Mouse (Mus musculus): ENCODE results near the gene Tmem167b. TPM values are rescaled to one million over a fixed set of nuclear protein-coding genes. Genes with fewer than 3 reads are reported as not detected.
"Not testable (repeated sequence)": the region's sequence is repeated elsewhere in the genome, so short reads cannot be mapped to it uniquely, and the experiment has no call there.

The Tmem167b gene
- polyA plus RNA-seq, 1 experiment from 2014 or later = 29.7 TPM

- not testable (repeated sequence) for ATAC-seq (replicated peaks; ENCODE audit: insufficient number of reproducible peaks, insufficient read depth, low FRiP score, low read depth); H3K4me2 ChIP-seq; H3K4me3 ChIP-seq; H3K36me3 ChIP-seq; H3K9ac ChIP-seq; H3K9me3 ChIP-seq (replicated peaks); H3K4me1 ChIP-seq (replicated peaks); H3K27me3 ChIP-seq; H3K27ac ChIP-seq
- WGBS = 42% methylated on average over 3 of the region's 3 CpGs
Measured at GRCm38 (mm10) chr3:108569636-108570035, 7.4 kb upstream of the Tmem167b start.

- no peak overlapping the region for H3K4me3 ChIP-seq
- no peak for ATAC-seq (replicated peaks; ENCODE audit: insufficient number of reproducible peaks, insufficient read depth, low FRiP score, low read depth)
- no peaks in the 10 kb centered on the region for H3K9me3 ChIP-seq (replicated peaks)
- H3K9ac ChIP-seq = no peak overlapping the region
- no peaks in the 10 kb centered on the region for H3K36me3 ChIP-seq
- H3K4me2 ChIP-seq = no peak overlapping the region
- H3K4me1 ChIP-seq (replicated peaks) = peaks cover 9% of the 10 kb centered on the region
- H3K27me3 ChIP-seq = peaks cover 9% of the 10 kb centered on the region
- WGBS = 57% methylated on average over 15 of the region's 15 CpGs
- no peak overlapping the region for H3K27ac ChIP-seq
Measured at GRCm38 (mm10) chr3:108567990-108568877, 6.0 kb upstream of the Tmem167b start.

GRCm38 (mm10) chr3:108563309-108563708 lies 1.0 kb upstream of the Tmem167b start:
- Histone ChIP-seq H3K4me1 (replicated peaks) (peaks cover 17% of the 10 kb centered on the region), H3K4me2 (peak overlapping the region; percentile 76), H3K36me3 (peaks cover 18% of the 10 kb centered on the region), H3K9ac (peak overlapping the region; percentile 43), H3K27me3 (0 out of 2 replicates have a peak, but pooled peaks cover 7% of the 10 kb centered on the region), H3K9me3 (replicated peaks) (no peaks in the 10 kb centered on the region), H3K27ac (peak overlapping the region; percentile 95), H3K4me3 (peak overlapping the region; percentile 93)
- 4% methylated on average over 4 of the region's 4 CpGs for WGBS
- no peak for ATAC-seq (replicated peaks; ENCODE audit: insufficient number of reproducible peaks, insufficient read depth, low FRiP score, low read depth)

- WGBS = 8% methylated on average over 15 of the region's 15 CpGs
- Histone ChIP-seq H3K36me3 (peaks cover 23% of the 10 kb centered on the region), H3K4me2 (peak overlapping the region; percentile 76), H3K27ac (peak overlapping the region; percentile 95), H3K4me3 (peak overlapping the region; percentile 93), H3K9me3 (replicated peaks) (no peaks in the 10 kb centered on the region), H3K4me1 (replicated peaks) (peaks cover 17% of the 10 kb centered on the region), H3K27me3 (0 out of 2 replicates have a peak, but pooled peaks cover 4% of the 10 kb centered on the region), H3K9ac (peak overlapping the region; percentile 43)
- ATAC-seq (replicated peaks; ENCODE audit: insufficient number of reproducible peaks, insufficient read depth, low FRiP score, low read depth) = peak; percentile 57
Measured at GRCm38 (mm10) chr3:108562777-108563271, 558 bp upstream of the Tmem167b start.

GRCm38 (mm10) chr3:108557888-108558287 lies 4.4 kb downstream of the Tmem167b start:
- Histone ChIP-seq H3K27ac (no peak overlapping the region), H3K4me3 (no peak overlapping the region), H3K4me1 (replicated peaks) (peaks cover 10% of the 10 kb centered on the region), H3K9ac (no peak overlapping the region), H3K9me3 (replicated peaks) (no peaks in the 10 kb centered on the region), H3K4me2 (no peak overlapping the region), H3K27me3 (no peaks in the 10 kb centered on the region), H3K36me3 (peaks cover 32% of the 10 kb centered on the region)
- no peak for ATAC-seq (replicated peaks; ENCODE audit: insufficient number of reproducible peaks, insufficient read depth, low FRiP score, low read depth)
- WGBS = 92% methylated on average over 4 of the region's 4 CpGs

GRCm38 (mm10) chr3:108554587-108555312 lies 7.5 kb downstream of the Tmem167b start:
- H3K4me3 ChIP-seq = peak overlapping the region; percentile 92
- WGBS = 18% methylated on average over 22 of the region's 22 CpGs

GRCm38 (mm10) chr3:108554111-108554561 lies 8.1 kb downstream of the Tmem167b start:
- no peaks in the 10 kb centered on the region for H3K27me3 ChIP-seq
- ATAC-seq (replicated peaks; ENCODE audit: insufficient number of reproducible peaks, insufficient read depth, low FRiP score, low read depth) = peak; percentile 79
- H3K9ac ChIP-seq = peak overlapping the region; percentile 91
- no peaks in the 10 kb centered on the region for H3K4me1 ChIP-seq (replicated peaks)
- peak overlapping the region; percentile 88 for H3K4me2 ChIP-seq
- WGBS = under 1% methylated on average over 40 of the region's 42 CpGs
- H3K9me3 ChIP-seq (replicated peaks) = no peaks in the 10 kb centered on the region
- H3K4me3 ChIP-seq = peak overlapping the region; percentile 92
- H3K36me3 ChIP-seq = peaks cover 22% of the 10 kb centered on the region
- peak overlapping the region; percentile 81 for H3K27ac ChIP-seq

More at GRCm38 (mm10) chr3:108554587-108555312, 7.5 kb downstream of the Tmem167b start:
- Histone ChIP-seq H3K27ac (peak overlapping the region; percentile 81), H3K4me2 (peak overlapping the region; percentile 88), H3K27me3 (no peaks in the 10 kb centered on the region), H3K4me1 (replicated peaks) (no peaks in the 10 kb centered on the region), H3K9ac (peak overlapping the region; percentile 91), H3K9me3 (replicated peaks) (no peaks in the 10 kb centered on the region), H3K36me3 (peaks cover 26% of the 10 kb centered on the region)
- peak; percentile 93 for ATAC-seq (replicated peaks; ENCODE audit: insufficient number of reproducible peaks, insufficient read depth, low FRiP score, low read depth)

- no peak overlapping the region for H3K4me2 ChIP-seq
- WGBS = 79% methylated on average over 11 of the region's 11 CpGs
- H3K4me3 ChIP-seq = no peak overlapping the region
- ATAC-seq (replicated peaks; ENCODE audit: insufficient number of reproducible peaks, insufficient read depth, low FRiP score, low read depth) = no peak
- peaks cover 2% of the 10 kb centered on the region; the same call in 1 of the 2 replicates for H3K27me3 ChIP-seq
- H3K4me1 ChIP-seq (replicated peaks) = 0 out of 2 replicates have a peak, but pooled peaks cover 3% of the 10 kb centered on the region
- H3K9ac ChIP-seq = no peak overlapping the region
- no peak overlapping the region for H3K27ac ChIP-seq
- no peaks in the 10 kb centered on the region for H3K36me3 ChIP-seq
- H3K9me3 ChIP-seq (replicated peaks) = no peaks in the 10 kb centered on the region
Measured at GRCm38 (mm10) chr3:108542299-108542698, 20.0 kb downstream of the Tmem167b start.

GRCm38 (mm10) chr3:108537303-108537702 lies 25.0 kb downstream of the Tmem167b start:
- Histone ChIP-seq H3K4me2 (peak overlapping the region; percentile 82), H3K4me3 (peak overlapping the region; percentile 8; the same call in 1 of the 2 replicates), H3K9me3 (replicated peaks) (no peaks in the 10 kb centered on the region), H3K36me3 (no peaks in the 10 kb centered on the region), H3K9ac (no peak overlapping the region), H3K4me1 (replicated peaks) (peaks cover 27% of the 10 kb centered on the region), H3K27ac (no peak overlapping the region), H3K27me3 (peaks cover 17% of the 10 kb centered on the region)
- ATAC-seq (replicated peaks; ENCODE audit: insufficient number of reproducible peaks, insufficient read depth, low FRiP score, low read depth) = 0 out of 2 replicates have a peak, but pooled peaks have one; percentile 47
- 5% methylated on average over 17 of the region's 17 CpGs for WGBS

- H3K9me3 ChIP-seq (replicated peaks) = no peaks in the 10 kb centered on the region
- H3K4me3 ChIP-seq = peak within 1 kb of the TSS; percentile 46
- H3K27ac ChIP-seq = no peak within 1 kb of the TSS
- peaks cover 17% of the 10 kb centered on the region for H3K27me3 ChIP-seq
- ATAC-seq (replicated peaks; ENCODE audit: insufficient number of reproducible peaks, insufficient read depth, low FRiP score, low read depth) = peak; percentile 50; the same call in 1 of the 2 replicates
- no peaks in the 10 kb centered on the region for H3K36me3 ChIP-seq
- peak within 1 kb of the TSS; percentile 82 for H3K4me2 ChIP-seq
- H3K4me1 ChIP-seq (replicated peaks) = peaks cover 27% of the 10 kb centered on the region
- WGBS = 2% methylated on average over 35 of the region's 35 CpGs
- 0 out of 2 replicates have a peak within 1 kb of the TSS, but pooled peaks have one; percentile 3 for H3K9ac ChIP-seq
Measured at GRCm38 (mm10) chr3:108536517-108537260, 25.6 kb downstream of the Tmem167b start, which contains the start of gene 5330417C22Rik. Gene 5330417C22Rik (minus strand): TSS chr3:108536536.
